Mouse (Mus musculus): ENCODE data around the gene 1700028K03Rik. TPM values are rescaled to one million over a fixed set of nuclear protein-coding genes. Genes with fewer than 3 reads are reported as not detected.

The 1700028K03Rik gene
- total RNA-seq, 2 experiments from 2014 or later = not detected

GRCm38 (mm10) chr5:107533590-107533989, 919 bp upstream of the 1700028K03Rik start:
- ATAC-seq (replicated peaks; ENCODE audit: poor library complexity, severe bottlenecking) = no peak

DNA sequence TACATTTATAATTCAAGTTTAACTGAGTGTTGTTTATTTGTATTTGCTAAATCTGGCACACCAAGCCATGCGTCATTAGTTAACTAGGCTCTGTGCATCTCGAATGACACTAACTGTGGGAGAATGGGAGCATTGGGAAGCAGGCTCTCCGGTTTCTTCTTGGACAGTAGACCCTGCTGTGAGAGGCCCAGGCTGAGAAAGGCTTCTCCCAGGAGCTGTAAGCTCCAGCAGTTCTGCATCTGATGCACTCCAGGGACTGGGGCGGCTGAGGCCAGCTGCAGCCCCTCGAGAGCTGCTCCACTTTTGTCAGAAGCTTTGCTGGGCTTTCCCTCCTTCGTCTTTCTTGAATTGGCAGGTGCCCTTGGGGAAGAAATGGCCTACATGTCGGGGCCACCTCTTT, 7.2 kb downstream of the 1700028K03Rik start:
- no peak for ATAC-seq (replicated peaks; ENCODE audit: poor library complexity, severe bottlenecking)

- ATAC-seq (replicated peaks; ENCODE audit: poor library complexity, severe bottlenecking) = peak; percentile 70
These were observed 11.4 kb downstream of the 1700028K03Rik start for GRCm38 (mm10) chr5:107545927-107546326.

GRCm38 (mm10) chr5:107547955-107548354, 13.4 kb downstream of the 1700028K03Rik start:
- no peak for ATAC-seq (replicated peaks; ENCODE audit: poor library complexity, severe bottlenecking)

- ATAC-seq (replicated peaks; ENCODE audit: poor library complexity, severe bottlenecking) = no peak
These were observed 13.9 kb downstream of the 1700028K03Rik start for GRCm38 (mm10) chr5:107548444-107548843.

DNA sequence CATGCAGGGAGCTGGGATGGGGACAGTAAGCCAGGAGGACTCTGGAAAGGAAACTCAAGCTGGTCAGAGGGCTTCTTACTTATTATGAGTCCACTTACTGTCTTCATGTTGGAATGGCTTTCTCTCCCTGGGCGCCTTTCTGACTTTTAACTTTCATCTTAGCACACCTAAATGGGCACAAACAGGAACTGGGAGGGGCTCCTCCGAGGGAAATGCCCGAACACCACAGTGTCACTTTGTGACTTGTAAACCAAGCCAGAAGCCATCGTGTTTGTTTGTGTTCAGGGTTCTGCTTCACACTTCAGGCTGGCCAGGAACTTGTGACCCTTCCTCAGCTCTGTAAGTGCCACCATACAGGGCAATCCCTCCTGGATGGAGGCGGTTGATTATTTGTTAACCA, 19.8 kb downstream of the 1700028K03Rik start:
- ATAC-seq (replicated peaks; ENCODE audit: poor library complexity, severe bottlenecking) = no peak

DNA sequence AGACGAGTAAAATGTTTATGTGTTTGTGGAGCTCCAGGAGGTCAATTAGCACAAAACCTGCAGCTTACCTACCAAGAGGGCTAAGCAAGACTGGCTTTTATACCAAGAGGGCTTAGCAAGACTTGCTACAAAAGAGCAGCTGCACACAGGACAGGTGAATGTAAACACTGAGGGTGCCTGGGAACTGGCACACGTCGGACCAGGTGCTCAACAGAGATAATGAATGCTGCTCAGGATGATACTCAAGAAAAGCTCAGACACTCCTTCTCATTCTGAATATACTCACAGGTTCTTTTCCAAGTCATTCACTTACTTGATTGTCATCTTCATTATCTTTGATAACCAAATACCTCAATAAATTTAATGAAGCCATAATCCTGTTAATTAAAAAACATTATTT, 22.5 kb downstream of the 1700028K03Rik start:
- no peak for ATAC-seq (replicated peaks; ENCODE audit: poor library complexity, severe bottlenecking)

DNA sequence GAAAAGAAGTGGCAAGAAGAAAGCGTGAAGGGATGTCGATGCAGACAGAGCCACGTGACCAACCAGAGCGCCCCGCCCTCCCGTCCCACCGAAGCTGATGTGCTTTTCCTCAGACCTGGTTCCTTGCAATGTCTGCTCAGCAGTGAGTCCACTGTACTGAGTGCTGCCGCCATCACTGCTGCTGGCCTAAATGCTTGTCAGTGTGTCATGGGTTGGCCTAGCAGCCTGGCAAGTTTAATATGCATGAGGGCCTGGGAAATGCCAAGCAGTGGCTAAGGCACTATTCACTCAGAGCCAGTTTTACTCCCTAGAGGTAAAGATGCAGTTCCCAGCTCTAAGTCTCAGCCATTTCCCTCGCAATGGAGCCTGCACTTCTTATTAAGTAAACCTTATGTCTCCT, 34.6 kb downstream of the 1700028K03Rik start:
- no peak for ATAC-seq (replicated peaks; ENCODE audit: poor library complexity, severe bottlenecking)

DNA sequence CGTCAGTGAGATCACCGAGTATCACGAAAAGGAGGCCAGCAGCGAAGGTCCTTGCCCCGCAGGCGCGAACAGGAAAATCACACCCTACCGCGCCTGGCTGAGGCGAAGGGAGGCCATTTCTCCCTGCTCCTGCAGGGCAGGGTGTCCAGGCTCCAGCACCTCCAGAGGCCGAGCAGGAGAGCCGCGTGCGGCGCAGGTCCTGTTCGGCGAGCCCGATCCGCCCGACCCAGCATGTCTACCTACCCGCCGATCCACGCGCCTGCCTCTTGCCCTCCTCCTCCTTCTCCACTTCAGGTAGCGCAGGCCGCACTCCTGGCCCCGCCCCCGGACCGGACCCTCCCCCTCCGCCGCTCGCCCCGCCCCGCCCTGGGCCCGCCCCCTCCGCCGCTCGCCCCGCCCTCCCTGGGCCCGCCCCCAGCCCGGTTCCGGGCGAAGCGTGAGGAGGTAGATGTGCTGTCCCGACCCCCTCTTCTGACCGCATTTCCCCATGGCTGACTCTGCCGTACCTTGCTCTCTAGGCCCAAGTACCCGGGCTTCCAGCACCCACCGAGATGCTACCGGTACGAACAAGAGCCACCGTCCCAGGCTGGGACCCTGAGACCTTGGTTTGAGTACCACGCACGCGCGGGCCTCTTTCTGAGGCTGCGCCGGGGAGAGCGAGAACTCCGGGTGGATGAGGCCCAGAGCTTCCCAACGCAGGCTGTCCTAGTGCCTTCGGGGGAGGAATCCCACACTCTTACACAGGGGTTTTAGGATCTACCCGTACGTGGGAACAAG, 63.0 kb downstream of the 1700028K03Rik start, which contains the start of the genes Rpap2 and Glmn:
Rpap2 (plus strand) TSS at position 73 of the 777 bp plus-strand sequence.
Glmn (minus strand) TSS at position 588 of the 777 bp plus-strand sequence.
- peak; percentile 93 for ATAC-seq (replicated peaks; ENCODE audit: poor library complexity, severe bottlenecking)

GRCm38 (mm10) chr5:107598380-107598779, 63.9 kb downstream of the 1700028K03Rik start:
- no peak for ATAC-seq (replicated peaks; ENCODE audit: poor library complexity, severe bottlenecking)

Other genes with a start within 250 kb of the 1700028K03Rik start
- 0.30 and 2.4 TPM in 2 replicates for gene Tgfbr3, start 245.1 kb upstream of the 1700028K03Rik start, total RNA-seq (2014; fragmentation: Nextera tagmentation)
- gene Tgfbr3, start 245.1 kb upstream of the 1700028K03Rik start, total RNA-seq (2017) = 1.6 and 2.4 TPM in 2 replicates
- 0.96 TPM in 1 of 2 replicates, not detected in the other for gene Brdt, start 203.6 kb upstream of the 1700028K03Rik start, total RNA-seq (2014; fragmentation: Nextera tagmentation)
- gene Brdt, start 203.6 kb upstream of the 1700028K03Rik start, total RNA-seq (2017) = 0.31 and 0.52 TPM in 2 replicates
- gene Ephx4, start 132.0 kb upstream of the 1700028K03Rik start, total RNA-seq (2014; fragmentation: Nextera tagmentation) = not detected in 2 replicates
- gene Ephx4, start 132.0 kb upstream of the 1700028K03Rik start, total RNA-seq (2017) = not detected in 2 replicates
- gene Lpcat2b, start 103.2 kb upstream of the 1700028K03Rik start, total RNA-seq (2014; fragmentation: Nextera tagmentation) = not detected in 2 replicates
- not detected in 2 replicates for gene Lpcat2b, start 103.2 kb upstream of the 1700028K03Rik start, total RNA-seq (2017)
- gene Btbd8, start 96.7 kb upstream of the 1700028K03Rik start, total RNA-seq (2014; fragmentation: Nextera tagmentation) = 7.4 and 9.3 TPM in 2 replicates
- 12.6 and 14.4 TPM in 2 replicates for gene Btbd8, start 96.7 kb upstream of the 1700028K03Rik start, total RNA-seq (2017)
- 0.24 TPM in 1 of 2 replicates, not detected in the other for gene Gm42669, start 27.1 kb upstream of the 1700028K03Rik start, total RNA-seq (2014; fragmentation: Nextera tagmentation)
- 0.21 TPM in 1 of 2 replicates, not detected in the other for gene Gm42669, start 27.1 kb upstream of the 1700028K03Rik start, total RNA-seq (2017)
- gene Rpap2, start 62.7 kb downstream of the 1700028K03Rik start, total RNA-seq (2014; fragmentation: Nextera tagmentation) = 10.9 and 19.5 TPM in 2 replicates
- 24.4 and 26.8 TPM in 2 replicates for gene Rpap2, start 62.7 kb downstream of the 1700028K03Rik start, total RNA-seq (2017)
- 12.3 and 18.0 TPM in 2 replicates for gene Glmn, start 63.2 kb downstream of the 1700028K03Rik start, total RNA-seq (2014; fragmentation: Nextera tagmentation)
- gene Glmn, start 63.2 kb downstream of the 1700028K03Rik start, total RNA-seq (2017) = 9.8 and 16.9 TPM in 2 replicates
- gene Gfi1, start 191.3 kb downstream of the 1700028K03Rik start, total RNA-seq (2014; fragmentation: Nextera tagmentation) = 42.2 and 60.6 TPM in 2 replicates
- gene Gfi1, start 191.3 kb downstream of the 1700028K03Rik start, total RNA-seq (2017) = 53.9 and 54.4 TPM in 2 replicates